Mouse (Mus musculus) forebrain, embryonic 12.5 days (tissue): ENCODE measurements around the gene Gm20388. TPM values are rescaled to one million over a fixed set of nuclear protein-coding genes. Genes with fewer than 3 reads are reported as not detected.

Experiments
- ATAC-seq: fragments of 200-750 bp; cut with Nextera tagmentation; 2 replicates; pipeline ENCODE4 v1.8.0; 2017; ENCODE audit warnings: moderate TSS enrichment; ENCODE audit not compliant: low FRiP score
- H3K27ac ChIP-seq: fragments of 300-500 bp; sonication (generic); 2 replicates; pipeline ENCODE4 v1.5.1; 2016; ENCODE audit warnings: mild to moderate bottlenecking
- H3K27me3 ChIP-seq: fragments of 300-500 bp; sonication (generic); 2 replicates; pipeline ENCODE4 v1.6.1; 2016; ENCODE audit warnings: mild to moderate bottlenecking
- H3K36me3 ChIP-seq: fragments of 300-500 bp; sonication (generic); replicated peaks from 2 replicates; pipeline ENCODE4 v1.6.1; 2016; ENCODE audit warnings: mild to moderate bottlenecking
- H3K4me1 ChIP-seq: fragments of 300-500 bp; sonication (generic); 2 replicates; pipeline ENCODE4 v1.6.1; 2016
- H3K4me2 ChIP-seq: fragments of 300-500 bp; sonication (generic); 2 replicates; pipeline ENCODE4 v1.6.1; 2016; ENCODE audit warnings: mild to moderate bottlenecking, moderate library complexity
- H3K4me3 ChIP-seq: fragments of 300-500 bp; sonication (generic); replicated peaks from 2 replicates; pipeline ENCODE4 v1.5.1; 2016; ENCODE audit warnings: mild to moderate bottlenecking
- H3K9ac ChIP-seq: fragments of 300-500 bp; sonication (generic); 2 replicates; pipeline ENCODE4 v1.6.1; 2016; ENCODE audit warnings: mild to moderate bottlenecking
- H3K9me3 ChIP-seq: fragments of 300-500 bp; sonication (generic); 2 replicates; pipeline ENCODE4 v1.6.1; 2016
- WGBS: fragments of 180-500 bp; shearing (Covaris S2); methylation state at CpG from one replicate; pipeline ENCODE4 v1.1.7; 2016; 5-methylcytosine and 5-hydroxymethylcytosine counted together
- polyA plus RNA-seq: library from polyadenylated mRNA; unstranded; fragments of >200 nt; fragmentation: Nextera tagmentation; extraction: Ambion mirVana; gene quantifications from 2 replicates; pipeline ENCODE4 v1.2.1, GENCODE M21; 2016

The Gm20388 gene
- polyA plus RNA-seq, 1 experiment from 2014 or later = not detected

DNA sequence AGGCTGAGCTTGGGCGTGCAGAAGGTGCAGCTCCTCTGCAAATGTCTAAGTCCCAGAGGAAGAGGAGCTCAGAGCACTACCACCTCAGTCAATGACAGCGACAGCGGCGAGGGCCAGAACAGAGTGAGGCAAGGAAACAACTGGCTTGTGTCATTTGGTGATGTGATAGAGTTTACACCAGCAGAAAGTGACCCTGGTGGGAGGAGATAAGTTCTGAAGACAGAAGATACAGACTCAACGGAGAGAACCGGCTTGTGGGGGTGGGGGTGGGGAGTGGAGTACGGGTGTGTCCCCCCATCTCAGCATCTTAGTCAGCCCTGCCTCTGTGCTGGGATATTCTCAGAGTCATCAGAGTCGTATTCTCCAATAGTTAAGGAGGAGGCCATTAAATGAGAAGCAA lies 4166.7 kb downstream of the Gm20388 start:
- Histone ChIP-seq H3K4me3 (no peak overlapping the region), H3K36me3 (no peaks in the 10 kb centered on the region), H3K4me2 (no peak overlapping the region), H3K27me3 (0 out of 2 replicates have a peak, but pooled peaks cover 3% of the 10 kb centered on the region), H3K9ac (no peak overlapping the region), H3K27ac (no peak overlapping the region), H3K4me1 (peaks cover 18% of the 10 kb centered on the region; the same call in 1 of the 2 replicates), H3K9me3 (no peaks in the 10 kb centered on the region)
- 85% methylated on average over 8 of the region's 8 CpGs for WGBS
- no peak for ATAC-seq

DNA sequence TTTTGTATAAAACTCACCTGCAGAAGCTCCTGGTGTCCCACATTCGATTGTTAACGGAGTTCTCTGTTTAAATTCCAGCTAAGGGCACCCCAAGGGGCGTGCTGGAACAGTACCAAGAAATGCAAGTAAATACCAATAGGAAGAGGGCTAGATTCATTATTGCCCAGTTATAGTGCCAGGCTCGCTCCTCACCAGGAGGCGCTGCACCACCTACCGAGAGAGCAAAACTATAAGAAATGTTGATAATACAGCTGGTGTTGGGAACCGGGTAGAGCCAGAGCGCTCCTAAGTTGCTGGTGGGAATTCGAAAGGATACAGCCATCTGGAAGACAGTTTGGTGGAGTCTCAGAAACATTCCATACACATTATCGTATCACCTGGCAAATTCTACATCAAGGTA lies 4167.4 kb downstream of the Gm20388 start:
- no peak overlapping the region for H3K27ac ChIP-seq
- ATAC-seq = no peak
- peaks cover 18% of the 10 kb centered on the region; the same call in 1 of the 2 replicates for H3K4me1 ChIP-seq
- 77% methylated on average over 10 of the region's 10 CpGs for WGBS
- no peak overlapping the region for H3K4me3 ChIP-seq
- H3K4me2 ChIP-seq = no peak overlapping the region
- H3K9ac ChIP-seq = no peak overlapping the region
- no peaks in the 10 kb centered on the region for H3K9me3 ChIP-seq
- 0 out of 2 replicates have a peak, but pooled peaks cover 3% of the 10 kb centered on the region for H3K27me3 ChIP-seq
- H3K36me3 ChIP-seq = no peaks in the 10 kb centered on the region

- Histone ChIP-seq H3K4me3 (no peak overlapping the region), H3K4me1 (peaks cover 18% of the 10 kb centered on the region; the same call in 1 of the 2 replicates), H3K36me3 (no peaks in the 10 kb centered on the region), H3K4me2 (no peak overlapping the region), H3K9me3 (no peaks in the 10 kb centered on the region), H3K27me3 (0 out of 2 replicates have a peak, but pooled peaks cover 3% of the 10 kb centered on the region), H3K27ac (no peak overlapping the region), H3K9ac (no peak overlapping the region)
- ATAC-seq = no peak
- 81% methylated on average over 7 of the region's 7 CpGs for WGBS
These were observed 4168.3 kb downstream of the Gm20388 start for GRCm38 (mm10) chr8:124078969-124079368.

- H3K27ac ChIP-seq = no peak overlapping the region
These were observed 4170.1 kb downstream of the Gm20388 start for GRCm38 (mm10) chr8:124080467-124081326.

DNA sequence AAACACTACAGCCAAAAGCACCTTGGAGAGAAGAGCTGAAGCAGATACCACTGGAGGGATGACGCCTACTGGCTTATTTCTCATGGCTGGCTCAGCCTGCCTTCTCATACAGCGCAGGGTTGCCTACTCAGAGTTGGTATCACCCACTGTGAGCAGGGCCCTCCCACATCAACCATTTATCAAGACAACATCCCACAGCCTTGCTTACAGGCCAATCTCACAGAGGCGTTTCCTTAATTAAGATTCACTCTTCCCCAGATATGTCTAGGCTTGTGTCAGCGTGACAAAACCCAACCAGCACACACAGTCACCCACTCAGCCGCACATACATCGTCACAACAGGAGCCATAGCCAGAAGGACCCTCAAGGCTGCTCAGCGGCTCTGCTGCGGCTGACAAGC lies 4172.0 kb downstream of the Gm20388 start:
- Histone ChIP-seq H3K27me3 (peaks cover 3% of the 10 kb centered on the region; the same call in 1 of the 2 replicates), H3K9ac (no peak overlapping the region), H3K4me3 (no peak overlapping the region), H3K4me2 (no peak overlapping the region), H3K4me1 (peaks cover 9% of the 10 kb centered on the region; the same call in 1 of the 2 replicates), H3K9me3 (no peaks in the 10 kb centered on the region), H3K36me3 (no peaks in the 10 kb centered on the region), H3K27ac (no peak overlapping the region)
- 92% methylated on average over 8 of the region's 8 CpGs for WGBS
- ATAC-seq = no peak

More at GRCm38 (mm10) chr8:124080467-124081326, 4170.1 kb downstream of the Gm20388 start:
- Histone ChIP-seq H3K4me1 (peaks cover 18% of the 10 kb centered on the region; the same call in 1 of the 2 replicates), H3K4me2 (no peak overlapping the region), H3K4me3 (no peak overlapping the region), H3K9me3 (no peaks in the 10 kb centered on the region), H3K9ac (no peak overlapping the region), H3K36me3 (no peaks in the 10 kb centered on the region), H3K27me3 (0 out of 2 replicates have a peak, but pooled peaks cover 3% of the 10 kb centered on the region)
- ATAC-seq = no peak
- 86% methylated on average over 21 of the region's 21 CpGs for WGBS

GRCm38 (mm10) chr8:124083611-124084010 lies 4173.0 kb downstream of the Gm20388 start:
- no peaks in the 10 kb centered on the region for H3K9me3 ChIP-seq
- H3K36me3 ChIP-seq = no peaks in the 10 kb centered on the region
- peak overlapping the region; percentile 7; the same call in 1 of the 2 replicates for H3K9ac ChIP-seq
- peaks cover 3% of the 10 kb centered on the region; the same call in 1 of the 2 replicates for H3K27me3 ChIP-seq
- H3K4me3 ChIP-seq = no peak overlapping the region
- peaks cover 15% of the 10 kb centered on the region; the same call in 1 of the 2 replicates for H3K4me1 ChIP-seq
- WGBS = 80% methylated on average over 7 of the region's 7 CpGs
- no peak overlapping the region for H3K27ac ChIP-seq
- no peak overlapping the region for H3K4me2 ChIP-seq
- no peak for ATAC-seq

GRCm38 (mm10) chr8:124085668-124086067 lies 4175.0 kb downstream of the Gm20388 start:
- Histone ChIP-seq H3K4me2 (no peak overlapping the region), H3K27me3 (peaks cover 1% of the 10 kb centered on the region; the same call in 1 of the 2 replicates), H3K9ac (no peak overlapping the region), H3K36me3 (no peaks in the 10 kb centered on the region), H3K4me1 (peaks cover 9% of the 10 kb centered on the region; the same call in 1 of the 2 replicates), H3K4me3 (no peak overlapping the region), H3K27ac (no peak overlapping the region), H3K9me3 (no peaks in the 10 kb centered on the region)
- no peak for ATAC-seq
- 76% methylated on average over 4 of the region's 4 CpGs for WGBS

DNA sequence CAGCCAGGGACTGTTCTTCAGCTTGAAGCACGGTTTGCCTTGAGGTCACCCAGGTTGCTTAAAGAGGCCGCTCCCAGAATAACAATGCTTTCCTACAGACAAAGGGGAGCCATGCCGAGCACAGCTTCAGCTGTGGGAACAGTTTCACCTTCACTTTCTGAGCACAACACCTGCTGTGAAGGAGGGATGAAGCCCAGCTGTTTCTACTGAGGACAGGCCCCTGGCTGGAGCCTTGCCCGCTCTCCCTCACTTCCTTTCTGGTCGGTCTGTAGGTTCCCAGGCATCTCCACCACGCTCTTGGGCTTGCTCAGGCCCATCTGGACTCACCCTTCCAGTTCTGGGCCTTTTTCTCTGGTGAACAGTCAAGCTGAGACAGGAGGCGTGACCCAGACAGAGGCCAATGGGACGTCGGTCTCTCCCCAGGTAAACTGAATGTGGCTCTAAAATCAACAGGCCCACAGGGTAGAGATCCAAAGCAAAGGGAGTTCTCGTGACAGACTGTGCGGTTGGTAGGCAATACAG lies 4177.5 kb downstream of the Gm20388 start:
- H3K9ac ChIP-seq = no peak overlapping the region
- no peaks in the 10 kb centered on the region for H3K36me3 ChIP-seq
- H3K4me1 ChIP-seq = peaks cover 7% of the 10 kb centered on the region; the same call in 1 of the 2 replicates
- no peaks in the 10 kb centered on the region; the same call in 1 of the 2 replicates for H3K27me3 ChIP-seq
- H3K9me3 ChIP-seq = no peaks in the 10 kb centered on the region
- no peak overlapping the region for H3K4me2 ChIP-seq
- H3K27ac ChIP-seq = no peak overlapping the region
- no peak overlapping the region for H3K4me3 ChIP-seq
- ATAC-seq = no peak
- 37% methylated on average over 11 of the region's 11 CpGs for WGBS

DNA sequence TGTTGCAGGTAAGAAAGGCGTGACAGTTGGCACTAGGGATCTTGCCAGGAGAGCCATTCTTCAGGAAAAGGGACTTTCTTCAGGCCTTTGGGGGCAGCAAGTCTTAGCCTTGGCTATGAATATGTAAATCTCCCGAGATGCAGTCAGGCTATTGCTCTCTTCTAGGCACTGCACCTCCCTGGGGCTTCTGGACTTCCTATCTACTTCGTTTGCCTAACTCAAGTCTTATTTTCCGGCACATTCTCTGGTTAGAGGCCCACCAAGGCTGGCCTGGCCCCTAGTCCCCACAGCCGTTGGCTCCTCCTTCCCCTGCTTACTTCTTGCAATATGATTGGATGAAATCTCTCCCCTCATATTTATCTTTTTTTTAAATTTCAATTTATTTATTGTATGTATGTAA lies 4178.4 kb downstream of the Gm20388 start:
- no peaks in the 10 kb centered on the region for H3K9me3 ChIP-seq
- H3K36me3 ChIP-seq = no peaks in the 10 kb centered on the region
- 83% methylated on average over 5 of the region's 5 CpGs for WGBS
- H3K27ac ChIP-seq = no peak overlapping the region
- no peak overlapping the region for H3K4me3 ChIP-seq
- no peak for ATAC-seq
- H3K4me1 ChIP-seq = peaks cover 7% of the 10 kb centered on the region; the same call in 1 of the 2 replicates
- no peak overlapping the region for H3K4me2 ChIP-seq
- no peaks in the 10 kb centered on the region; the same call in 1 of the 2 replicates for H3K27me3 ChIP-seq
- H3K9ac ChIP-seq = no peak overlapping the region

GRCm38 (mm10) chr8:124090473-124090872 lies 4179.8 kb downstream of the Gm20388 start:
- no peaks in the 10 kb centered on the region for H3K36me3 ChIP-seq
- ATAC-seq = no peak
- H3K4me1 ChIP-seq = peaks cover 7% of the 10 kb centered on the region; the same call in 1 of the 2 replicates
- H3K4me2 ChIP-seq = no peak overlapping the region
- no peak overlapping the region for H3K9ac ChIP-seq
- H3K27me3 ChIP-seq = no peaks in the 10 kb centered on the region; the same call in 1 of the 2 replicates
- 91% methylated on average over 5 of the region's 5 CpGs for WGBS
- H3K9me3 ChIP-seq = no peaks in the 10 kb centered on the region
- H3K27ac ChIP-seq = no peak overlapping the region
- no peak overlapping the region for H3K4me3 ChIP-seq

- Histone ChIP-seq H3K9ac (no peak overlapping the region), H3K27me3 (no peaks in the 10 kb centered on the region), H3K4me1 (peaks cover 19% of the 10 kb centered on the region), H3K4me2 (peak overlapping the region; percentile 32), H3K4me3 (no peak overlapping the region), H3K9me3 (no peaks in the 10 kb centered on the region), H3K36me3 (no peaks in the 10 kb centered on the region), H3K27ac (peak overlapping the region; percentile 51)
- WGBS = 16% methylated on average over 11 of the region's 11 CpGs
- peak; percentile 94 for ATAC-seq
These were observed 4188.4 kb downstream of the Gm20388 start for GRCm38 (mm10) chr8:124098953-124099622.

DNA sequence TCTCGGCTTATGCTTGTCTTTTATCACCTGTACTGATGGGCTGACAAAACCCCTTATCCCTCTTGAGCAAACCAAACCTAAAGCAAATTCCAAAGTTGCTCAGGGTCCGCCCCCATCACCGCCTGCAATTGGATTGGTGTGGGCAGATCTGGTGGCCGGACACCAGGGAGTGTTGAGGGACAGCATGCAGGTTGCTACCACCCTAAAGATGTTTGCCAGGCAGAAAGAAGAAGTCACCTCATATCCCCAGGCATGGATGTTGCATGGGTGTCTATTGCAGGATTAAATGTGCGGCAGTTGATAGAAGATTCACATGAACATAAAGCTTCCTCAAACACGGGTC lies 4189.0 kb downstream of the Gm20388 start:
- ATAC-seq = peak; percentile 60; the same call in 1 of the 2 replicates
- 55% methylated on average over 6 of the region's 6 CpGs for WGBS
- Histone ChIP-seq H3K36me3 (no peaks in the 10 kb centered on the region), H3K9ac (no peak overlapping the region), H3K9me3 (no peaks in the 10 kb centered on the region), H3K27me3 (no peaks in the 10 kb centered on the region), H3K4me3 (no peak overlapping the region), H3K4me2 (peak overlapping the region; percentile 32), H3K4me1 (peaks cover 19% of the 10 kb centered on the region), H3K27ac (peak overlapping the region; percentile 27; the same call in 1 of the 2 replicates)
